Mouse (Mus musculus): ENCODE data around the gene Ttll1. TPM values are rescaled to one million over a fixed set of nuclear protein-coding genes. Genes with fewer than 3 reads are reported as not detected.

Ttll1 gene
- 43.5 and 55.7 TPM in 2 replicates for polyA plus RNA-seq (2021; fragmentation: Nextera tagmentation)
- long read RNA-seq, experiment 1, transcript Ttll1-201 (12 exons, 2,060 nt): major isoform, 328 of 403 reads
- long read RNA-seq, experiment 1, partial matches to known transcripts: 6 of 403 reads
- long read RNA-seq, experiment 1, other reads (novel, unspliced or antisense): 69 of 403 reads
- long read RNA-seq, experiment 2, transcript Ttll1-201 (12 exons, 2,060 nt): major isoform, 57 of 82 reads
- long read RNA-seq, experiment 2, partial matches to known transcripts: 10 of 82 reads
- long read RNA-seq, experiment 2, other reads (novel, unspliced or antisense): 15 of 82 reads

GRCm38 (mm10) chr15:83510805-83511405 is at the start of gene Ttll1:
TSS of gene Ttll1 (minus strand) at chr15:83510893.

DNA sequence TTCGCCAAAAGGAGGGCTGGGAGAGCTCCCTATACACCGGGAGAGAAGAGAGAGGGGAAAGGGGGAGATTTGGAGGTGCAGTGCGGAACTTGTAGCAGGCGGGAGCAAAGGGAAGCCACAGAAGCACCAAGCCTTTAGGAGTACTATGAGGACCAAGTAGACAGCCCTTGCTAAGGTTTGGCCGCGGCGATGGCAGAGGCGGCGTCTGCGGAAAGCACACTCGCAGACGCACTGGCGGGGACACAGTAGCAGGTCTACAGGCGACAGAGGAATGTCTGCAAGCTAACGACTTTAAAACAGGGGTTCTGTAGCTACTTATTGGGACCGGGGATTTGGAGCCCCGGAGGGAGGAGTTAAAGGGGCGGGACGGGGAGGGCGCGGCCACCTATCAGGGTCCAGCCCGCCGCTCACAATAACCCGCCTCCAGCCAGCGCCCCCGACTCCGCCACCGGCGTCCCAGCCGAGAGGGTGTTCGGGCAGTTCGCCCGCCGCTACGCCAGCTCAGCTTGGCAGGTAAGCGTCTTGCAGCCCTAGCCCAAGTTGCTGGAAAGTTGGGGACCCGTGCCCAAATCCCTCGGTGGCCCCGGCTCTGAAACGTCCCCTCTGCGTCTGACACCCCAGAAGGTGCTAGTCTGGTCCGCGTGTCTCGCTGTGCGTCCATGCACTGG is 15.9 kb upstream of the Ttll1 start, which contains the start of gene Bik:
TSS of gene Bik (plus strand) at position 439 of the 668 bp plus-strand sequence.

DNA sequence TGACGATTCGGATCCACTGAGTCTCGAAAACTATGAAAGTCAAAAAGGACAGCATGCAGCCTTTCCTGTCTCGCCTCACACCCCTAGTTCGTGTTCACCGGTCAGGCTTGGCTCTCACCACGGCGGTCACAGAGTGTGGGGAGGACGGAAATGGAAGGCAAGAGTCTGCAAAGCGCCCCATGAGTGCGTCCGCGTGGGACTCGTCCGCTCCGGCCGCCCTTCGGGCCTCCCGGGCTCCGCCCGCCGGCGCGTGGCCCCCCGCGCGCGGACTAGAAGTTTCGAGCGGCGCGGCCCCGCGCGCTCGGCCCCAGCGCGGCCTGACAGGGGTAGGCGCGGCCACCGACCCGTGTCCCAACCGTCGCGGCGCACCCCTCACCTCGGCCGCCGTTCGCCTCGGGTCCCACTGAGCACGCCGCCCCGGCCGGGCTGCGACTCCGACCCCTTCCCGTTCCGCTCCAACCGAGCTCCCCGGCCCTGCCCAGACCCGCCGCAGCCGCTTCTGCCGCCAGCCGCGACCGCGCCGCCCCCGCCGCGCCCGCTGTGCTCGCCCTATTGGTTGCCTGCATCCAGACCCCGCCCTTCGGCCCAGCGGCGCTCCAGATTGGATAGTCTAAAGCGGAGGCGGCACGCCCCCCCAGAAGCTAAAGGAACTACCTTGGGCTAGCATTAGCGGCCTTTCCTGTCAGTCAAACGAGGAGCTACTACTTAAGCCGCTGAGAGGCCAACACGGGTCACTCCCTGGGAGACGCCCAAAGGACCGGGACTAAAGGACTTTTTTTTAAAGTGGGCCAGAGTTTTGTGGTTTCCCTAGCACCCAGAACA is 46.4 kb downstream of the Ttll1 start, which contains the start of gene Pacsin2:
TSS of gene Pacsin2 (minus strand) at position 524 of the 822 bp plus-strand sequence.

Other genes starting within 250 kb of the Ttll1 start
- 13.8 and 16.4 TPM in 2 replicates for gene Arfgap3, start 160.6 kb downstream of the Ttll1 start, polyA plus RNA-seq (2021; fragmentation: Nextera tagmentation)
- 22.6 and 29.4 TPM in 2 replicates for gene Pacsin2, start 46.3 kb downstream of the Ttll1 start, polyA plus RNA-seq (2021; fragmentation: Nextera tagmentation)
- gene Bik, start 16.0 kb upstream of the Ttll1 start, polyA plus RNA-seq (2021; fragmentation: Nextera tagmentation): 0.29 and 0.33 TPM in 2 replicates
- 30.6 and 33.6 TPM in 2 replicates for gene Tspo, start 52.7 kb upstream of the Ttll1 start, polyA plus RNA-seq (2021; fragmentation: Nextera tagmentation)
- gene Mcat, start 52.9 kb upstream of the Ttll1 start, polyA plus RNA-seq (2021; fragmentation: Nextera tagmentation): 4.3 and 21.2 TPM in 2 replicates
- 3.0 and 5.4 TPM in 2 replicates for gene Ttll12, start 84.3 kb upstream of the Ttll1 start, polyA plus RNA-seq (2021; fragmentation: Nextera tagmentation)
- 20.0 and 20.4 TPM in 2 replicates for gene Scube1, start 214.1 kb upstream of the Ttll1 start, polyA plus RNA-seq (2021; fragmentation: Nextera tagmentation)

Measured in left cerebral cortex, adult 6 months (tissue).